Mouse (Mus musculus) leukemia stem cell, adult 10-12 weeks (primary cell): ENCODE results near the gene 1700015F17Rik. TPM values are rescaled to one million over a fixed set of nuclear protein-coding genes. Genes with fewer than 3 reads are reported as not detected.

ENCODE experiments used
- polyA plus RNA-seq: library from polyadenylated mRNA; stranded (reverse); fragments of >175 nt; gene quantifications from 2 replicates; pipeline ENCODE4 v1.2.3, GENCODE M21; 2012; ENCODE audit warnings: low replicate concordance

The 1700015F17Rik gene
- not detected in 2 replicates for polyA plus RNA-seq

DNA sequence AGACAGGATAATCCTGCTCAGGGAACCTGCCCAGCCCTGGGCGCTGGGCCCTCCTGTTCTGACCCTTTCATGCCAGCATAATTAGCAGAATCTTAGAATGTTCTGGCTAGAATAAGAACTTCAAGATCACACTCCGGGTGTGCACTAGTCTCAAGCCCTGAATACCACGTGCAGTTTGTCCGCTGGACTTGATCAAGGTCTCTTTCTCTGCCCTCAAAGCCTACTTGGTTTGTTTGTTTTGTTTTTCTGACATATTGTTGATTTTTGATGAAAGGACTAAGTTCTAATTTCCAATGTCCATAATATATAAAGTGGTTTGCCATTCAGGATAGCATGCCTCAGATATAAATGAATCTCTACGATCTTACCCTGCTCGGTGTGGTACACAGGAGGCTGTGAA lies at the start of gene 1700015F17Rik:
1700015F17Rik (minus strand) TSS at position 101 of the 400 bp plus-strand sequence.

DNA sequence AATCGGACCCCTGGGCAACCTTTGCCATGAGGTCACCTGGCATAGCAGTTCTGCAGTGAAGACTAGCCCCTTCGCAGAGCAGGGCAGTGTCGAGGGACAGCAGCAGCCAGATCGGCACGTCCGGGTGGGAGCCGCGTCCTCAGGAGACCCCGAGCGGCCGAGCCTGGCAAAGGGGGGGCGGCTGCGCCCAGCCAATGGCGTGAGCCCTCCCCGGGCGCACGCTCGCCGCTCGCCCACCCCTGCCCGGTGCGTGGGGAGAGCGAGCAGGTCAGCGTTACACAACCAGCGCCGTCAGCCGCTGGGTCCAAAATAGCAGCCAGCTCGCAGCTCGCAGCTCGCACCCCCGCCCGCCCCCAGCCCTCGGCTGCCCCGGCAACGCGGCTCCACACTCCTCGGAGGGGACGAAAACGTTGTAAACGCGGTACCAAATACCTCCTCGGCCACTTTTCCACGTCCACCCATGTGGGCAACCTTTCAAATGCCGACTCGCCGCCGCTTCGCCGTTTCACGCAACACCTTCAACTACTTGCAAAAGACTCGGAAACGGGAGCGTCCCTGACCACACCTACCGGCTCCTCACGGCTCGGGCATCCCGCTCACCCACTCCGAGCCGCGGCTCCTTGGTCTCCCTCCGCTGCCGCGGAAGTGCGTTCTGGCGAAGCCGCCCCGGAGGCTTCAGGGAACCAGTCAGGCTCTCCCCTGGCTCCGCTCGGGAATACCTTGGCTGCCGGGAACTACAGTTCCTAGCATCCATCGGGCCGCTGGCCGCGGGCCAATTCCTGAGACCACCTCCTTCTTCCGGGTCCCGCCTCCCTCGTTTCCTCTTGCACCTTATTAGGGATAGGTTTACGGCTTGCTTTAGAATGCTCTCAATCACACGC lies 35.5 kb upstream of the 1700015F17Rik start, which contains the start of gene Cldn12:
Cldn12 (minus strand) TSS at position 763 of the 881 bp plus-strand sequence.

DNA sequence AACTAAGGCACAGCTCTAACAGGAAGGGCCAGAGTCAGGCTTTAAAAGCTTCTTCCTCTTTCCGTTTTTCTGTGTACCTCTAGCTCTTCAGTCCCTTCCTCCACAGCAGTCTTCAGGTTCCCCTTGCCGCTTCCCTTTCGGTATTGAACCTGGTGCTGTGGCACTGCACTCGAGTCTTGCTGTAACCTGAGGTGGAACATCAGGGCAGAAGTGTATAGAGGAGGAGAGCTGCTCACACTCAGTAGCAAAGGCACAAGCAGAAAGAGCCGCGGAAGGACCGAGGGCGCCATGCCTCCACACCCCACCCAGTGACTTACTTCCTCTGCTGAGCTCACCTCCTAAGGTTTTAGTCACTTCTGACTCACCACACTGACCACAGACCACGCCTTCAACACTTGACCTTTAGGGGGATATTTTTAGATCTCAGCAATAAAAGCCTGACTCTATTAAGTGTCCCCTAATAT lies 58.9 kb downstream of the 1700015F17Rik start, which contains the start of gene Cdk14:
Cdk14 (minus strand) TSS at position 321 of the 464 bp plus-strand sequence.

Other genes with a start within 250 kb of the 1700015F17Rik start
- 0.46 TPM in 1 of 2 replicates, not detected in the other for gene Cdk14, start 58.8 kb downstream of the 1700015F17Rik start, polyA plus RNA-seq
- 2.2 and 5.6 TPM in 2 replicates for gene Cldn12, start 35.8 kb upstream of the 1700015F17Rik start, polyA plus RNA-seq
- gene Gtpbp10, start 80.4 kb upstream of the 1700015F17Rik start, polyA plus RNA-seq, result 0.11 and 1.5 TPM in 2 replicates
- gene Gm8773, start 94.7 kb upstream of the 1700015F17Rik start, polyA plus RNA-seq, result not detected in 2 replicates
- gene Cfap69, start 185.1 kb upstream of the 1700015F17Rik start, polyA plus RNA-seq, result not detected in 2 replicates
- 0.07 TPM in 1 of 2 replicates, not detected in the other for gene Steap2, start 215.4 kb upstream of the 1700015F17Rik start, polyA plus RNA-seq